Mouse (Mus musculus): Measurements from ENCODE around the gene Tpcn2. TPM values are rescaled to one million over a fixed set of nuclear protein-coding genes. Genes with fewer than 3 reads are reported as not detected.

The Tpcn2 gene
- 5.7 and 6.1 TPM in 2 replicates for polyA plus RNA-seq (2016; fragmentation: Nextera tagmentation; extraction: Ambion mirVana)

DNA sequence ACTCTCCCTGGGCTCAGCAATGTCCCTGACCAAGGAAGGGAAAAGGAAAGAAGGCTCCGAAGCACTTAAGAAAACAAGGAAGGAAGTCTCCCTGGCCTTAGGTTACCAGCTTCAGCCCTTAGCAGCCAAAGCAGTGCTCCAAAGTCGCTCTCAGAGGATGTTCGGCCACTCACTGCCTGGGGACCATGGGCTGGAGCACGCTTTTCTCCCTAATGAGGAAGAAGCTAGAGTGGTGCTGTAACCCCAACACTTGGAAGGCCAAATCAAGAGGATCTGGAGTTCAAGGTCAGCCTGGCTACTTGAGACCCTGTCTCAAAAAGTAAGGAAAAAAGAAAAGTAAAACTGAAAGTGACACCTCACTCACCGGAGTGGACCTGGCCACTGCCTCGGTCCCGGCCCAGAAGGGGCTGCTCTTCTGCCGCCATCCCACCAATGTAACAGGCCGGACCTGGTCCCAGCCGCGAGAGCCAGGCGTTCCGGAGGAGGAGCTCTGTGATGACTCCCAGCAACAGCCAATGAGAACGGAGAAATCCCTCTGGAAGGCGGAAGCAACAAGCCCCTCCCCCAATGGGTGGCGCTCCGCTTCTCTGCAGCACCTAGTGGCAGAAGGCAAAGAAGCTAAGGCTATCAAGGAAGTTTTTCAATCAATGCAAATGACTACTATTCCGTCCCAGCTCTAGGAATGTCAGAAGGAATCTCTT is at the start of gene Tpcn2:
Gene Tpcn2 (minus strand): TSS at position 525 of the 701 bp plus-strand sequence.
- Histone ChIP-seq H3K27ac (no peak within 1 kb of the TSS), H3K4me3 (peak within 1 kb of the TSS; percentile 47), H3K9me3 (no peaks in the 10 kb centered on the region), H3K4me1 (peaks cover 11% of the 10 kb centered on the region), H3K4me2 (replicated peaks) (peak within 1 kb of the TSS; percentile 68), H3K9ac (peak within 1 kb of the TSS; percentile 53), H3K27me3 (replicated peaks) (no peaks in the 10 kb centered on the region), H3K36me3 (peaks cover 15% of the 10 kb centered on the region; the same call in 1 of the 2 replicates)
- peak; percentile 91 for ATAC-seq (ENCODE audit: low FRiP score, low read depth)
- 5% methylated on average over 18 of the region's 18 CpGs for WGBS

DNA sequence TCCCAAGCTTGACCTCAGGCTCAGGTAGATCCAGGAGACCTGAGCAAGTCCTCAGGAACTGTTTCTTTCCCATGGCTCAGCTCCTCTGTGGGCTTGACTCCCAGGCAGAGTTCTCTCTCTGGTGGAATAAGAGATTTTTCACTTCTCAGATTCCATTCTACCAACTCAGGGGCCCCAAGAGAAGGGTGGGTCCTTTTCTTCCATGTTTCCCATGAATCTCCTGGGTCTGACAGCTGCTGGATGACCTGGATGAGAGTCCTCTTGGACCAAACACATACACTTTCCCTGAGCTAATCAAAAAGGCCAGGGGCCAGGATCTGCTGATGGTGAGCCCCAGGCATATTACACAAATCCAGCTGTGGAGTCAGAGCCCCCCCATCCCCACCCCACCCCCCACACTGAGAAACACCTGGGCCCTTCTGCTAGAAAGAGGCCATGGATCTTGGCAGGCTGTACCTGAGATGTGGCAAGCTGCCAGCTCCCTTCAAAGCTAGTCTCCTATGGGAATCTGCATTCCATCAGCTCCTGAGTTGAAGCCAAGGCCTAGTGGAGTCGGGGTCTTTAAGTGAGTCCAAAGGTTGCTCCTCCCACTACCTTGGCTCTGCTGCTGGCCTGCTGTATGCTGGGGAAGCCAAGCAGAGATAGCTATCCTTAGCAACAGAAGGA is 48.7 kb upstream of the Tpcn2 start:
- no peak for ATAC-seq (ENCODE audit: low FRiP score, low read depth)
- Histone ChIP-seq H3K9ac (no peak overlapping the region), H3K27ac (no peak overlapping the region), H3K9me3 (no peaks in the 10 kb centered on the region), H3K4me1 (no peaks in the 10 kb centered on the region), H3K36me3 (no peaks in the 10 kb centered on the region), H3K4me2 (replicated peaks) (no peak overlapping the region), H3K27me3 (replicated peaks) (no peaks in the 10 kb centered on the region), H3K4me3 (no peak overlapping the region)
- 70% methylated on average over 1 of the region's 1 CpGs for WGBS

DNA sequence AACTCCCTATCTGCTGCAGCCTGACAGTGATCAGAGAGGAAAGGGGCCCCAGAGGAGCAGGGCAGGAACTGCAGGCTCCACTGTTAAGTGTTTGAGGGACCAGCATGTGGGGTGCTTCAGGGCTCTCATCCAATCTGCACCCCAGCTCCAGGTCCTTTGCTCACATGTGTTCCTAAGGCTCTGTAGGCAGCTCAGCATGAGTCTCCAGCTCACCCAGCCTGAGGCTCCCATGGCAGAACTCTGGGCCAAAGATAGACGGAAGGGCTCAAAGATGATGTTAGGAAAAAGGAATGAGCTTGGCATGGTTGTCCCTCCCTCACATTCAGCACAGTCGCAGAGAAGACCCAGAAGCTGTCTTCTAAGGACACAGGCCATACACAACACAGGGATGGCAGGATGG is 46.8 kb upstream of the Tpcn2 start:
- WGBS: 87% methylated on average over 2 of the region's 2 CpGs
- no peak overlapping the region for H3K9ac ChIP-seq
- H3K9me3 ChIP-seq: no peaks in the 10 kb centered on the region
- no peaks in the 10 kb centered on the region for H3K36me3 ChIP-seq
- no peak overlapping the region for H3K4me3 ChIP-seq
- H3K4me1 ChIP-seq: no peaks in the 10 kb centered on the region
- no peaks in the 10 kb centered on the region for H3K27me3 ChIP-seq (replicated peaks)
- no peak overlapping the region for H3K4me2 ChIP-seq (replicated peaks)
- no peak for ATAC-seq (ENCODE audit: low FRiP score, low read depth)
- H3K27ac ChIP-seq: no peak overlapping the region

DNA sequence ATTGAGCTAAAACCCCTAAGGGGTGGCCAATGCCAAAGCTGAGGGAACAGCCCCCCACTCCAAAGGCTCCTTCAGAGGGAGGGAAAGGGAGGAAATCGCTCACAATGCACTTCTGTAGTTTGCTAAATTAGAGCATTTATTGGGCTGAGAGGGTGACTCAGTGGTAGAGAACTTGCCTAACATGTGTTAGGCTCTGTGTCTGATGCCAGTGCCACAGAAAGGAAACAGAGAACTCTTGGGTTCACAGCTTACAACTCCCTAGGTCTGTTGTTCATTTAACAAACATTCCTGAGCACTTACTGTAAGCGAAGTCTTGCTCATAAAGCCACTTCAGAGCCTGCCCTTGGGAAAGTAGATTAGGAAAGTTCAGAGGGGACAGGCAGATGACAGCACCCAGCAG is 46.2 kb upstream of the Tpcn2 start:
- Histone ChIP-seq H3K4me1 (no peaks in the 10 kb centered on the region), H3K27me3 (replicated peaks) (no peaks in the 10 kb centered on the region), H3K4me2 (replicated peaks) (no peak overlapping the region), H3K4me3 (no peak overlapping the region), H3K27ac (no peak overlapping the region), H3K9me3 (no peaks in the 10 kb centered on the region), H3K9ac (no peak overlapping the region), H3K36me3 (no peaks in the 10 kb centered on the region)
- no peak for ATAC-seq (ENCODE audit: low FRiP score, low read depth)
- WGBS: 69% methylated on average over 2 of the region's 2 CpGs

DNA sequence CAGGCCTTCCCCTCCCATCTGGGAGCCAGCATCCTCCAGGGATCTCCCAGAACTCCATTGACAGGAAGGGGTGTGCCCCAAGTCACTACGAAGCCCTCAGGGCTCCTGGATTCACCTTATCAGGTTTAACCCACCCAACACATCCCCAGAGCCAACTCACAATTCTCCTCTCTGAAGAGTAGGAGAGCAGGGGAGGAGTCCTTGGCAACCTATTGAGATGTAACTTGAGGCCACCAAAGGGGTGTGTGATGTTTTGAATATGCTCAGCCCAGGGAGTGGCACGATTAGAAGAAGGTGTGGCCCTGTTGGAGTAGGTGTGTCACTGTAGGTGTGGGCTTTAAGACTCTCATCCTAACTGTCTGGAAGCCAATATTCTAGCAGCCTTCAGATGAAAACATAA is 41.9 kb upstream of the Tpcn2 start:
- Histone ChIP-seq H3K4me2 (replicated peaks) (no peak overlapping the region), H3K4me3 (no peak overlapping the region)
- WGBS: 55% methylated on average over 2 of the region's 2 CpGs

DNA sequence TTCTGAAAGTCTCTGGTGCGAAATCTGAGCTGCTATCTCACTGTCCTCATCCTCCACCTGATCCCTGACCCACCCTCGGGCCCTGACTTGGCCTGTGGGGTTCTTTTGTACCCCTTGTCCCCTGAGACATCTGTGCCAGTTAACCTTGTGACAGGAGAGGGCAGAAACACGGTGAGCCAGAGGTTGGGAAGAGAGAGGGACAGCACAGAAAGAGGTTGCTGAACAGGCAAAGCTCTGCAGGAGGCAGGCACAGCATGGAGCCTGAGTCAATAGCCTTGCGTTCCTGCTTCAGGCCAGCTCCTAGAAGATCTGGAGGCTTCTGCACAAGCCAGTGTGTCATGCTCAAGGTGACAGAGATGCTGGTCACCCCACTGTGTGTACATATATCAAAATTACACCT is 39.8 kb upstream of the Tpcn2 start:
- Histone ChIP-seq H3K4me2 (replicated peaks) (no peak overlapping the region), H3K27me3 (replicated peaks) (no peaks in the 10 kb centered on the region), H3K9me3 (no peaks in the 10 kb centered on the region), H3K4me1 (no peaks in the 10 kb centered on the region), H3K4me3 (no peak overlapping the region), H3K36me3 (no peaks in the 10 kb centered on the region), H3K9ac (no peak overlapping the region), H3K27ac (no peak overlapping the region)
- WGBS: 25% methylated on average over 4 of the region's 4 CpGs
- ATAC-seq (ENCODE audit: low FRiP score, low read depth): no peak

More for the DNA sequence above, 41.9 kb upstream of the Tpcn2 start:
- ATAC-seq (ENCODE audit: low FRiP score, low read depth): no peak
- no peaks in the 10 kb centered on the region for H3K36me3 ChIP-seq
- no peaks in the 10 kb centered on the region for H3K4me1 ChIP-seq
- H3K27ac ChIP-seq: no peak overlapping the region
- no peaks in the 10 kb centered on the region for H3K9me3 ChIP-seq
- no peak overlapping the region for H3K9ac ChIP-seq
- no peaks in the 10 kb centered on the region for H3K27me3 ChIP-seq (replicated peaks)

DNA sequence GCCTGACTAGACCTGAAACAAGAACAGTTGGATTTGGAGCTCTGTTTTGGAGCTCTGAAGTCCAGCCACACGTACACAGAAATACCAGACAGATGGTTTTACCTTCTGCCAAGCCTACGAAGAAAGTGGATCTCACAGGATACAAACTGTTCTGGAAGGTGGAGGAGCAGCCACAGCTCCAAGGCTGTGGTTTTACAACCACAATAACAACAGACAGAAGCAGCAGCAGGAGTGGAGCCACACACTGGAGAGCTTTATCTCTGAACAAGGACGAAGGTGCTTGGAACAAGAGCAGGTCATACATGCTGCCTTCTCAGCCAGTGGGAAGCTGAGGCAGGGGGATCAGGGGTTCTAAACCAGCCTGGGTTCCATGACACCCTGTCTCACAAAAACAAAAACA is 35.7 kb upstream of the Tpcn2 start:
- no peaks in the 10 kb centered on the region for H3K36me3 ChIP-seq
- 69% methylated on average over 3 of the region's 3 CpGs for WGBS
- H3K4me3 ChIP-seq: no peak overlapping the region
- H3K9ac ChIP-seq: no peak overlapping the region
- no peak overlapping the region for H3K4me2 ChIP-seq (replicated peaks)
- H3K27ac ChIP-seq: no peak overlapping the region
- H3K27me3 ChIP-seq (replicated peaks): no peaks in the 10 kb centered on the region
- no peak for ATAC-seq (ENCODE audit: low FRiP score, low read depth)
- H3K4me1 ChIP-seq: no peaks in the 10 kb centered on the region
- H3K9me3 ChIP-seq: no peaks in the 10 kb centered on the region

DNA sequence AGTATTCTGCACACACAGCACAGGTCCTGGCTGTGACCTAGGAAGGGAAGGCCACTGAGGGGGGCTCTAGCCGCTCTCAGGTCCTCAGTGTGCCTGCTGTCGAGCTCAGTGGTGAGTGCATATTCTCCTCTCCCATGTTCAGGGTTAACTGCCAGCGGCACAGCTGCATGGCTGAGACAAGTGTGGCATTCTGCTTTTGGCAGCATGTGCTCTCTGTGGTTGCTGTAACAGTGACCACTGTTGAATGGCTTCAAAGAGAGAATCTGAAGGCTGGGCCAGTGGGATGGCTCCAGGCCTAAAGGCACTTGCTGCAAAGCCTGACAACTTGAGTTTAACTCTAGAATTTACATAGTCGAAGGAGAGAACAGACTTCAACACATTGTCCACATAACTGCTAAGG is 33.7 kb upstream of the Tpcn2 start:
- Histone ChIP-seq H3K4me3 (no peak overlapping the region), H3K4me2 (replicated peaks) (no peak overlapping the region), H3K4me1 (no peaks in the 10 kb centered on the region), H3K36me3 (no peaks in the 10 kb centered on the region), H3K27ac (no peak overlapping the region), H3K9ac (no peak overlapping the region), H3K27me3 (replicated peaks) (no peaks in the 10 kb centered on the region), H3K9me3 (no peaks in the 10 kb centered on the region)
- ATAC-seq (ENCODE audit: low FRiP score, low read depth): no peak
- WGBS: 68% methylated on average over 4 of the region's 4 CpGs

DNA sequence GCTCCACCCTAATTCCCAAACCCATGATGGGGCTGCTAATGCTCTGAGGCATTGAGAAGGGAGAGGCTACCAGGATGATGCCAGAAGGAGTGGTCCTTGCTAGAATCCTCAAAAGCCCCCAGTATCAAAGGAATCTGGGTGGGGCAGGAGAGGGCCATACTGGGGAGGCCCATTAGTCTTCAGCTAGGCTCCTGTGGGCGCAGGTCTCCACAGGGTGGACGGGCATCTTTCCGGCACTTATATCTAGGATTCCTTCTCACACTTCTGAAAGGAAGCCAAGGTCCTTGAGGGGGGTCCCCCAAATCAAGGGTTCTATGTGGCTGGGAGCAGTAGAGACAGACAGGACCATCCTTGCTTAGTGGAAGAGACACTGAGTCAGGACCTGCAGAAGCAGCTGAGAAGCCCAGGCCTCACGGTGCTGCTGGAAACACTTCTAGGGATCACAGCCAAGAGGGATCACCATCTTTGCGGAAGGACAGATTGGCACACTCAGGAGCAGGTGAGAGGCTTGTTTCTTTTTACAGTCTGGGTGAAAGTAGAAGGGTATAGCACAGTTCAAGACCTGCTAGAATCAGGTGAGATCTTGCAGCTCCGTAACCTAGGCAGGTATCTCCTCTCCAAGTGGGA is 31.1 kb upstream of the Tpcn2 start, which contains the start of gene Mrgprd:
Gene Mrgprd (plus strand): TSS at position 51 of the 627 bp plus-strand sequence.
- Histone ChIP-seq H3K4me1 (no peaks in the 10 kb centered on the region), H3K4me3 (no peak within 1 kb of the TSS), H3K4me2 (replicated peaks) (no peak within 1 kb of the TSS), H3K27me3 (replicated peaks) (no peaks in the 10 kb centered on the region), H3K9ac (no peak within 1 kb of the TSS), H3K9me3 (no peaks in the 10 kb centered on the region), H3K27ac (no peak within 1 kb of the TSS), H3K36me3 (no peaks in the 10 kb centered on the region)
- ATAC-seq (ENCODE audit: low FRiP score, low read depth): no peak
- whole genome bisulfite sequencing: 92% methylated on average over 6 of the region's 6 CpGs

DNA sequence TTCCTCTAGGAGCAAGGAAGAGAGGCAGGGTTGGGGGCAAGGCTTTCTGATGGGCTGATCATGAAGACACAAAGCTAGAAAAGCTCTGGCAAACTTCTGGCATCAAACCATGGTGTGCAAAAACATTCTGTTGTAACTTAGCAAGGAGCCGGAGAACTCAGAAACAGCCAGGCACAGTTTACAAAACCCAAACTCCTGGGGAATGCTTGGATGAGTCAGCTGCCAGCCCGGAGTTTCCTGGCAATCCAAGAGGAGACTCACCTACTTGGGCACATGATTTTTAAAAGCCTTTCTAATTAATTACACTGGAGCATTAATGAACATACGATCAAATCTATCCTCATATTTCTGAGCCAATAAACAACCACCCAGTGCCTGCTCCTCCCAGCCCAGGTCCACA is 28.3 kb upstream of the Tpcn2 start:
- no peak overlapping the region for H3K27ac ChIP-seq
- no peak overlapping the region for H3K9ac ChIP-seq
- H3K4me1 ChIP-seq: no peaks in the 10 kb centered on the region
- H3K27me3 ChIP-seq (replicated peaks): no peaks in the 10 kb centered on the region
- H3K4me2 ChIP-seq (replicated peaks): no peak overlapping the region
- H3K4me3 ChIP-seq: no peak overlapping the region
- no peak for ATAC-seq (ENCODE audit: low FRiP score, low read depth)
- H3K9me3 ChIP-seq: no peaks in the 10 kb centered on the region
- no peaks in the 10 kb centered on the region for H3K36me3 ChIP-seq
- 88% methylated on average over 3 of the region's 3 CpGs for WGBS

DNA sequence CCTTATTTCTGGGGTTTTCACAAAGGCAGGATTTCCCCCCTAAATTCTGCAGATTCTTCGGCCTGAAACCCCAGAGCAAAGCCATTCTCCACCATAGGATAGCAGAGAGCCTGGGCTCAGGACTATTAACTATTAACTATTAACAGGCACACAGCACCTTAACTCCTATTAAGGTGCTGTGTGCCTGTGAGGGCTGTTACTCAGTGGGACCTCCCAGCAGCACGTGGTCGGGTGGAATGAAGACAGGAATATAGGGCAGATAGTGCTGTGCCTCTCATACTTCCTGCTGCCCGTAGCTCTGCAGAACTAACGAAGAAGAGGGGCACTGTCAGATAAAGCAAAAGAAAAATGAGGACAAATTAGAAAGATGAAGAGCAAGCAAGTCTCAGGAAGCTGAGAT is 26.7 kb upstream of the Tpcn2 start:
- no peak overlapping the region for H3K9ac ChIP-seq
- H3K9me3 ChIP-seq: no peaks in the 10 kb centered on the region
- WGBS: 73% methylated on average over 5 of the region's 5 CpGs
- no peaks in the 10 kb centered on the region for H3K36me3 ChIP-seq
- no peaks in the 10 kb centered on the region for H3K4me1 ChIP-seq
- H3K27ac ChIP-seq: no peak overlapping the region
- H3K4me3 ChIP-seq: no peak overlapping the region
- no peak for ATAC-seq (ENCODE audit: low FRiP score, low read depth)
- no peak overlapping the region for H3K4me2 ChIP-seq (replicated peaks)
- H3K27me3 ChIP-seq (replicated peaks): no peaks in the 10 kb centered on the region

DNA sequence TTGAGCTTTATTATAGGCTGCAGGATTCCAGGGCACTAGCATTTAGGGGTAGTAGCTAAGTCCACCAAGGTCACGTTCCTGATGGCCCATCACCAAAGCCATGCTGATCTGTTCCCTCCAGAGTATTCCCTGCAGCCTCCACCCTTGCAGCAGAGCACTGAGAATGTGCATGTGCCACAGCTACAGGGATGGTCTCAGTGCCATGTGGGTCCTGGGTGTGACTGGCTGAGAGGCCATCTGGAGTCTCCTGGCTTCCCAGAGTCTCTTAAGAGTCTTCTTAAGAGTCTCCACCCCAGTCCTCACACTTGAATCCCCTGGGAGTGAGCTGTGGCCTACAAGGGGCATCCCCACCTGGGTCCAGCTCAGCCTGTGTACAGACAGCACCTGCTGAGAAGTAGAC is 26.1 kb upstream of the Tpcn2 start:
- Histone ChIP-seq H3K27me3 (replicated peaks) (no peaks in the 10 kb centered on the region), H3K4me3 (no peak overlapping the region), H3K27ac (no peak overlapping the region), H3K4me1 (no peaks in the 10 kb centered on the region), H3K36me3 (no peaks in the 10 kb centered on the region), H3K4me2 (replicated peaks) (no peak overlapping the region), H3K9me3 (no peaks in the 10 kb centered on the region), H3K9ac (no peak overlapping the region)
- ATAC-seq (ENCODE audit: low FRiP score, low read depth): no peak
- 75% methylated on average over 1 of the region's 1 CpGs for WGBS
